Mouse (Mus musculus) mesoderm, embryonic 11.5 days (tissue): ENCODE data around the gene Mcam.
A peak's percentile ranks its signal among the peaks of the same experiment; 100 is the strongest.
"Not testable (repeated sequence)": the region's sequence is repeated elsewhere in the genome, so short reads cannot be mapped to it uniquely, and the experiment has no call there.

ENCODE experiments used
- DNase-seq: peaks from one replicate; pipeline ENCODE4 v3.0.0-alpha.2; 2012; ENCODE audit warnings: low read depth, low spot score

Gene Mcam

DNA sequence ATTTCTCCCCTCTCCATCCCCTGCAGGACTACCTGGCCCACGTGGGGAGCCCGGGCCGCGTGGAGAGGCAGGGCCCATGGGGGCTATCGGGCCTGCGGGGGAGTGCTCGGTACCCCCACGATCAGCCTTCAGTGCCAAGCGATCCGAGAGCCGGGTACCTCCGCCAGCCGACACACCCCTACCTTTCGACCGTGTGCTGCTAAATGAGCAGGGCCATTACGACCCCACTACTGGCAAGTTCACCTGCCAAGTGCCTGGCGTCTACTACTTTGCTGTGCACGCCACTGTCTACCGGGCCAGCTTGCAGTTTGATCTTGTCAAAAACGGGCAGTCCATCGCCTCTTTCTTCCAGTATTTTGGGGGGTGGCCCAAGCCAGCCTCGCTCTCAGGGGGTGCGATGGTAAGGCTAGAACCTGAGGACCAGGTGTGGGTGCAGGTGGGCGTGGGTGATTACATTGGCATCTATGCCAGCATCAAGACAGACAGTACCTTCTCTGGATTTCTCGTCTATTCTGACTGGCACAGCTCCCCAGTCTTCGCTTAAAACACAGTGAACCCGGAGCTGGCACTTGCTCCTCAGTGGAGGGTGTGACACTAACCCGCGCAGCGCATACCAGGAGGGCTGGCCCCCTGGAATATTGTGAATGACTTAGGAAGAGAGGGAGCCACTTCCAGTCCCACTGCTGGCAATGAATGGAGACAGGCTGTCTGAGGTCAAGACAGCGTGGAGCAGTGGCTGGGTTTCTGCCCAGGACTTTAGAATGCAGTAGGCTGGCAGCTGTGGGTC is 25.8 kb upstream of the Mcam start:
- DNase-seq: no peak

DNA sequence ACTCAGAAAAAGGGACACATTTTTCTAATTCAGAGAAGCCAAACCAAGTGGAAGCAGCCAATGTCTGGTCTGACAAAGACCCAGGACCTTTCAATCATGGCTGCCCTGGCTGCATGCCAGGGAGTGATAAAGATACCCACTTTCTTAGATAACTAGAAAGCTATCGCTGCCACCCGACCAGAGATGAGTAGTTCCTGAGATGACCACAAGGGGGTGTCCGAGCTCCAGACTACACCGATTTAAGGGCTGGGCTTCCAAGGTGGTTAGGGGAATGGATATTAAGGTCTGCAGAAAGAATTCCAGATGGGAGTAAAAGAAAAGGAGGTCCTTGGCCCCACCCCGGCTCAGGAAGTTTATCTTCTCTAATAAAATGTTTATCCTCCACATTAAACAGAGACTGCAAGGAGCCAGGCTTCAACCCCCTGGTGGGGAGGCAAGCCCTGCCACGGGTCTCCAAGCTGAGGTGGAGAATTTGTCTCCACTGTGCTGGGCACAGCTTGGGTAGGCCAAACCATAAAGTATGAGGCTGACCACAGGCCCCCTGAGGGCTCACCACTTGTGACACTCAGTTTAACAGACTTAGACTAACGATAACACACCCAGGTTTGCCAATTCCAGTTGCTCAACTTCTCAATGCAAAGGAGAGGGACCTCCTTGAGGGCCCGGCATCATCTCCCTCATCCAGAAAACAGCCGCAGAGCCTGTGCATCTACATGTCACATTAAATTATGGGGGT is 24.7 kb upstream of the Mcam start:
- DNase-seq: peak; percentile 83

DNA sequence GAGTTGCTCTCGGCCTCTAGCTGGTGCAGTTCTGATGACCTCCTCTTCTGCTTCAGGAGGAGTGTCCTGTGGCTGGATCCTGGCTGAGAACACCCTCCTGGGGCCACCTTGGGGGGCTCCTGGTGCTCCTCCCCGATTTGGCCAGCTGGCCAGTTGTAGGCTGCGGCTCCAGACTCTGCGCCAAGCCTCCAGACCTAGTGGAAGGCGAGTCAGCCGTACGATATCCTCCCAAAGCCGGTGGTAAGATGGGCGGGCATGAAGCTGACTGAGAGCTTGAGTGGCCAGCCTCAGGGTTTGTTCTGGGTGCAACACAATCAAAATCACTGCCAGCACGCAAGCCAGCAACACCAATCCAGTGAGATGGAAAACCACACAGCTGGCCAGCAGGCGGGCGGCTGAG is 22.4 kb upstream of the Mcam start:
- DNase-seq: not testable (repeated sequence)

DNA sequence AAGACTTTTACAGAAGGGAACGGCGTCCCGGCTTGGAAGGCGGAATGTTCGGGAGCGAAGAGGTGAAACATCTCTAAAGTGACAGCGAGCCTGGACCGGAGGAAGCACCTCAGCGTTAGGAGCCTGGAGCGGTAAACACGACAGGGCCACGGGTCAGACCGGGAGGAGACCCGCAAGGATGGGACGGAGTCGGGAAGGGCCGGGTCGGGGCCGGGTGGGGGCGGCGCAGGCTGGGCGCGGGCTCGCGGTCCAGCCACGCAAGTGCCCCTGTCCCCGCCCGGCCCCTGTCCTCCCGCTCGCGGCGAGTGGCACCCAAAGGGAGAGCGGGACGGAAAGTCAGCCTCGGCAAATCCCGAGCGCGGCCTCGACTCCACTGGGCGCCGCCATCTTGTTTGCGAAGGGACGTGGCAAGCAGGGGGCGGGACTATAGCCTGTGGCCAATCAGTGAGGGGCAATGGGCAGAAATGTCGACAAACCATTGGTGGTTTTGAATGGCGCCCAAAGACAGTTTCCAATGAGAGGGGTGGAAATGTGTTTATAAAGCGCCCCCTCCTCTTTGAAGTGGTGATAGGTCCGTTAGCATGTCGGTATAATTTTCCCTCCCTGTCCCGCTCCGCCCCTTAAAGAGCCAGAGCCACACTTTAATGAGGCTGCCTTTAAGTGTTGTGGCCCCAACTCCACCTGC is 21.0 kb upstream of the Mcam start, which contains the start of the genes Gm49380 and Rnf26:
Gene Gm49380, minus strand, starts transcription at position 396 of the 685 bp plus-strand sequence.
Gene Rnf26, minus strand, starts transcription at position 413 of the 685 bp plus-strand sequence.
- peak; percentile 98 for DNase-seq

DNA sequence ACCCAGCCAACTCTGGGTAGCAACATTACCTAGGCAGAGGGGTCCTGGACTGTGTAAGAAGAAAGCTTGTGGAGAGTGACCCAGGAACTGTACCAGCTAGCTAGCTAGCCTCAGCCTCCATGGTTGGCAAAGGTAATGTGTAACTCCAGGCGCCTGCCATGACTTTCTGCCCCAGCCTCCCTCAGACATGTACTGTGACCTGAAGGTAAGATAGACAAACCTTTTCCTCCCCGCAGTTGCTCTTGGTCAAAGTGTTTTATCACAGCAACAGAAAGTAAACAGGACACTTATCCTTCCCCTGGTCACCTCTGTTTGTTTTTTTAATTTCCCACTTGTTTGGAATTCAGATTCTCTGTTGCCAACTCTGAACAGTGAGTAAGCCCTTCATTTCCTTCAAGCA is 19.8 kb upstream of the Mcam start:
- DNase-seq: no peak

DNA sequence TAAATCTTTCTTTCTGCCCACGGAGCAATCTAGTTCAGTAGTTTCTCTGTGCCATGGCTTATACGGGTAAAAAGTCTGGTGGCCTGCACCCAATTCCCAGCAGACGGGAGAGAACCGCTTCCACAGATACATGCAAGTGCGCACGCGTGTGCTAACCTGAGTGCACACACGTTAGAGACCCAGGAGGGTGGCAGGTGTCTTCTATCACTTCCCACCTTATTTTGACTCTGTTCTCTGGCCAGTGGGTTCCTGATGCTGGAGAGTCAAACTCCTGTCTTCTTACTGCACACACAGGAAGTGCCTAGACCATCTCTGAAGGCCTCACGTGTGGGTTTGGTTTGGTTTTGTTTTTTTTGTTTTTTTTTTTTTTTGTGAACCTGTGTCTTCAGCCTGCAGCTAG is 18.7 kb upstream of the Mcam start:
- no peak for DNase-seq

DNA sequence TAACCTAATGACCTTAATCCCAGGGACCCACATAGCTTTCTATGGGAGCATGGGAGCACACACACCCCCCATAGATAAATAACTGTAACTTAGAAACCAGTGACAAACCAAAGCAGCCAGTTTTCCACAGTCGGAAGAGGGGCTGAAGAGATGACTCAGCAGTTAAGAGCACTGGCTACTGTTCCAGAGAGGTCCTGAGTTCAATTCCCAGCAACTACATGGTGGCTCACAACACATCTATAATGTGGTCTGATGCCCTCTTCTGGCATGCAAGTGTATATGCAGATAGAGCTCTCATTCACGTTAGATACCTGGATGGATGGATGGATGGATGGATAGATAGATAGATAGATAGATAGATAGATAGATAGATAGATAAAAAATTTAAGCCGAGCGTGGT is 18.1 kb upstream of the Mcam start:
- DNase-seq: no peak

DNA sequence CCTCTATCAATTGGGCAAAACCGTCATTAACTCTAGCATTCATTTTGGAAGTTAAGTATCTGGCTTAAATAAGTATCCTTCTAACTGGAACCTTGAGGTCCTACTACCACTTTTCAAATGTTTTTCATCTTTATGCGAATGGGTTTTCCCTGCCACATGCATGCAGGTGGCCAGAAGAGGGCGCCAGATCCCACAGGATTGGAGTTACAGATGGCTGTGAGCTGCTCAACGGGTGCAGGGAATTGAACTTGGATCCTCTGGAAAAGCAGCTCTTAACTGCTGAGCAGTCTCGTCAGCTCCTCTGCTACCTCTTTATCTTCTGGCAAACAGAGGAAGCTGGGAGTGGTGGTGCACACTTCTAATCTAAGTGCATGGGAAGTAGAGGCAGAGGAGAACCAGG is 15.3 kb upstream of the Mcam start:
- no peak for DNase-seq

DNA sequence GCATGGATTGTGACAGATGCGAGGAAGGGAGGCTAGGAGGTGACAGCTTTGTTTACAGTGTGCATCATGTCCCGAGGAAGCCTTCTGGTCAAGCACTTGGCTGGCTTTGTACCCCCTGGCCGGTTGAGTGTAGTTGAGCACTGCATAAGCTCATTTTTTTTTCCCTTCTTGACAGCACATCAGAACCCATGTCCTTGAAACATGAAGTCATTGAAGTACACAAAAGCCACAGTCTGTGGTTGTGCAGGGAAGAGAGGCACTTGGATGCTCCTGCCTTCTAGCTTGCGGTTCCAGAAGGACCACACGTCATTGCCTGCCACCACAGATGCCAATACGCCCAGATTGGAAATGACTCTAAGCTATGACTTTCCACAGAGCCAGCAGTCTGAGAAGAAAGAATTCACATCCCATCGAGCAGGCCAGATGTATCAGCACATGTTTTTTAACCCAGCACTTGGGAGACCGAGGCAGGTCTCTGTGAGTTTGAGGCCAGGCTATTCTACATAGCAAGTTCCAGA is 14.3 kb upstream of the Mcam start:
- DNase-seq: no peak

DNA sequence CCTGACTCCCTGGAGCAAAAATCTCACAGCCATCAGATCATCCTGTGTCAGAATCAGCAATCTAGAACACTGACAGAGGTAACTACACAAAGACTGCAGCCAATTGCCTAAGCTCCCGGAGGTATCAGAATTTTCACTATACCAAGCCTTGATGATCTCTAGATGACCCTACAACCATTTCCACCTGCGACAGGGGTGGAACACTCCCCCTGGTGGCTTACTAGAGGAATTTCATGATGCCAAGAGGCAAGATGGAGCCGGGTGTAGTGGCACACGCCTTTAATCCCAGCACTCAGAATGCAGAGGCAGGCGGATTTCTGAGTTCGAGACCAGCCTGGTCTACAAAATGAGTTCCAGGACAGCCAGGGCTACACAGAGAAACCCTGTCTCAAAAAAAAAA is 10.0 kb upstream of the Mcam start:
- no peak for DNase-seq

DNA sequence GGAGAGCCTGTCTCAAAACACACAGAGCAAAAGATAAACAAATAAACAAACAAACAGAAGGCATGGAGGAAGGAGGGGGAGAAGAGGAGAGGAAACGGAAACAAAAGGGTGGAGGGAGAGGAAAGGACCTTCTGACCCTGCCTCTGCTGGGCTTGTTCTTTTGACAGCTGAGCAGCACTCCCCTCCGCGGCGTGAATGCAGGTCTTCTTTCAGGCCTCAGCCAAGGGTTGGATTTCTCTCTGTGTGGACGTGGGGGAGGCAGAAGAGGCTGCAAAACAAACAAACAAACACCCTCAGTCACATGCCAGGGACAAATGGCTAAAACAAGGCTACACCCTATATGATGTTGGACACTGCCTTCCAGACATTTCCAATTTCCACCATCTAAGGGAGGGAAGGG is 9.2 kb upstream of the Mcam start:
- no peak for DNase-seq

DNA sequence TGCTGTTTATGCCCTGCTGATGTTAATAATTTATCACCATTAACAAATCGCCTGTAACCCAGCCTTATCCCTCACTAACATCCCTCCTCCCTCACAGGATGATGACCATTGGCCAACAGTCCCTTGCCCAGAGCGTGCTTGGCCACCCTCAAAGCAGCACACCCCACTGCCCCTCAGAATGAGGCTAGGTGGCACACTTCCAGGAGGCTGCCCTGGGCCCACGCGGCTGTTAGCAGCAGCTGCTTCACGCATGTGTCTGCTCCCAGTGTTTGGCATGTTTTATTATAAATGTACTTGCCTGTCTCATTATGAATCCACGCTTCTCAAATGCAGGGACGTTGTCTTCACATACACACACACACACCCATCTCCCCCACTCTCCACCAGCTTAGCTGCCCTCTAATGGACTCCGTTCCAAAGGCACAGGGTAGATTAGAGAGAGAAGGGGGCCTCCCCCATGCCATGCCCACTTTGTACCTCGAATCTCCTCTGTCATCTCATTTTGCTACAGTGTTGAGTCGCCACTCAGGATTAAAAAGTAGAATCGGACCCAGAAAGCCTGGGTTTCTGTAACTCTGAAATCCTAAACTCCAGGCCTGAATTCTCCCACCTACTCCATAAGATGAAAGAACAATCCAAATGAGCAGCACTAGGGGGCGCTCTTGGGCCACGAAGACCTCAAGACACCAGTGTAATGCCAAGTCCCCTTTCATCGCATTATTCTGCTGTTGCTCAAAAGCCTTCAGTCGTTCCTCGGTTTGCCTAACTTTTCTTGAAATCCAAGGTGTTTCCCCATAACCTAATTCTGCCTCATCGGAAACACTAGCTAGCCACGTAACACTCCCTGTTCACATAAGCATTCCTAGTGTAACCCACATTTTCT is 8.5 kb upstream of the Mcam start:
- peak; percentile 91 for DNase-seq

DNA sequence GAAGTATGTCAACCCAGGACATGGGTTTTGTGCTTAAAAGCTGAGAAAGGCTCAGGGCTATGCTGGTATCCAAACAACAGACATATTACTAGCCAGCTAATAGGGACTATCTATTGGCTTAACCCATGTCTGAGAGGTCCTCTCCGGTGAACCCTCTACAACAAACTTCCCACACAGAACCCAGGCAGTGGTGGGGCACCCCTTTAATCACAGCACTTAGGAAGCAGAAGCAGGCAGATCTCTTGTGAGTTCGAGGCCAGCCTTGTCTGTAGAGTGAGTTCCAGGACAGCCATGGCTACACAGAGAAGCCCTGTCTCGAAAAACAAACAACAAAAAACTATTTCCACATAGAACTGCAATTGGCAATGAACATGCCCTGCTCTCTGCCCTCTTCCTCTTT is 7.5 kb upstream of the Mcam start:
- DNase-seq: no peak

DNA sequence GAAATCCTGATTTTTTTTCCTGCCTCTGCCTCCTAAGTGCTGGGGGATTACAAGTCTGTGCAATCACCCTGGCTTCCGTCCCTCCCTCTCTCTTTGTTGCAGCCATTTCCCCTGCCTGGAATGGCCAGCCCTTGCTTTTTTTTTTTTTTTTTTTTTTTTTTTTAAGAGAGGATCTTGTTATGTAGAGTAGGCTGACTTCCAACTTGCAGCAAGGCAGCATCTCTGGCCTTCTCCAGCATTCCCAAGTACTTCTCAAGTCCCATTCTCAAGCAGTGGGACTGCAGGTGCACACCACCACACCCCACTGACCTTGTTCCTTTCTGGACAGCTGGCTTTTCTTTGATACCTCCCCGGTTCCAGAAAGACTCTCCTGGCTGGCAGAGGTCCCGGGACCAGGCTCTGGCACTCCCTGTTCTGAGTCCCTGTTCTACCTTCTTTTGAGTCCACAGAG is 6.9 kb upstream of the Mcam start:
- DNase-seq: no peak

DNA sequence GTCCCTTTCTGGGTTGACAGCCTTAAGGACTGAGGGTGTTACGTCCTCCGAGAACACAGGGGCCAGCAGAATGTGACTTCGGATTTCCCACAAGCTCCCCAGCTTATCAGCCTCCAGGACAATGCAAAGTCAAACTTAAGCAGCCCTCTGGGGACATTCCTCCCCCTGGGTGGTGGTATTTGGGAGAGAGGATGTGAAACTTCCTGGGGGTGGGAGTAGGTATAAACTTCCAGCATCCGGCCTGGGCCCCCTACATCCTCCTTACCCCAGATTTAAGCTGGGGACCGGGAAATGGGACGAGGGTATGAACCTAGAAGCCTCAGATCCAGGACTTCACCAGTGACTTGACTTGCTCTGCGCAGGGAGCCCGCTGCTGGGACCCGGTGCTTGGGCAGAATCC is 4.6 kb upstream of the Mcam start:
- no peak for DNase-seq

DNA sequence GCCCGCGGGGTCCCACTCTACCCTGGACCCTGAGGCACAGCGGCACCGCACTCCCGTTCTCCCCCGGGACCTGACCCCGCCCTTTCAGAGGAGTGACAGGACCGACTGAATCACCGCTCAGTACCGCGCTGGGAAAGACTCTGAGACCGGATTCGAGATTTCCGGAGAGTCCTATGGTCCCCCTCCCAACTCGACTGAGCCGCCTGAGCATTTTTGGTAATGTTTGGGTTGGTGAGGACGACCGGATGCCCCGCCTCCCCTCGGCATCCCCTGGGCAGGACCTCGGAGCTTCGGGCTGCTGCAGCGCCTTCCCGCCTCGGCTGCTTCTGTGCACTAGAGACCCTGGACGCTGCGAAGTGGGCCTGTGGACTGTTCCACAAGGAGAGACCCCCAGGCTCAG is 4.2 kb upstream of the Mcam start:
- DNase-seq: peak; percentile 75

DNA sequence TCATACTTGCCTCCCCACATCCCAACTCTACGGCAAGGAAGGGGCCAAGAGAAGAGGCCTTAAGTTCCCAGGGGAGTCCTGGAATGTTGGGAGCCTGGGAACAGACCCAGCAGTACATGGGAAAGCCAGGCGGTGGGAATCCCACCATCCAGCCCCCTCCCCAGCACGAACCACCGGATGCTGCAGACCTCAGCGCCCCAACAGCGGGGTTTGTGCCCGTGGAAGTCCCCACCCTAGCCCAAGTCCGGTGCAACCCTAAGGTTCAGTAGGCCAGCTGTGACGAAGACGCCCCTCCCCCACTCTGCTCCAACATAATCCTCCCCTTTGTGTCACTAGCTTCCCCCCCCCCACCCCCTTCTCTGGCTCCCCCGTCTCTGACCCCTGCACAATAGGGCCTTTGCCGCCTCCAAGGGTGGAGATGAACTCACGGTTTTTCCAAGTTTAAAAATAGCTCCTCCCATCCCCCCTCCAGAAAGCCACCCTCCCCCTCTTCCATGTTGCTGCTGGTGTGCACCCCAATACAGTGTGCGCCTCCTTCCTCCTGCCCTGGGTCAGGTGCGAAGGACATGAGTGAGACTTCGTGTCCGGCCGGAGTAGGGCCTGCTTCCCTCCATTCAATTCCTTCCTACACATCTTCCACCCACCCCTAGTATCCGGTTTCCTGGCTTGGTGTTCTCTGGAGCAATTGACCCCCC is 3.5 kb upstream of the Mcam start:
- peak; percentile 66 for DNase-seq

DNA sequence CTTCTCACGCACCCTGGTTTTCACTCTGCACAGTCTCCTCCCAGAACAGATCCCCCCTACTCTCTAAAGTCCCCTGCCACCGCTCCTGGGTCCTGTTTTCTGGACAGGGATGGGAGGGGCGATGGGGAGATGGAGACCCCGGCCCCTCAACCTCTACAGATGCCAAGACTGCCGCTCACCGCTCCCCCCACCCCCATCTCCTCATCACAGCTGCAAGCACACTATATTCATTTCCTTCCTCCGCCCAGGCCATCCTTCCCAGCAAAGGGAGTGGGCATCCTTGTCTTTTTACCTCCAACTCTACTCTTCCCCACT is 3.0 kb upstream of the Mcam start:
- no peak for DNase-seq

DNA sequence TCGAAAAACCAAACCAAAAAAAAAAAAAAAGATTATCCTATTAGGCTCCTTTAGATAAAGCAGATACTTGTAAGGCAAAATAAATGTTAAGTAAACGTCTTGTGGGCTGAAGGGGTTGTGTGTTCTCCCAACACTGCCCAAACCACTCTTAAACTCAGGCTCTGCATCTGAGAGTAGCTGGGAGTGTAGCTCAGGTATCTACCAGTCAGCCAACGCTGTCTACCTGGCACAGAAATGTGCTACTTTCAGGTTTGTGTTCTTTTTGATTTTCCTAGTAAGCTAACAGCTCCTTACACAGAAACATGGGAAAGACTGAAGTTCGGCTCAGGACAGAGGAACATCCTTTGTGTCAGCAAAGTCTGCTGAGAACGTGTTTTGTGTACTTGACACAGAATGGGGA is 2.1 kb upstream of the Mcam start:
- no peak for DNase-seq

DNA sequence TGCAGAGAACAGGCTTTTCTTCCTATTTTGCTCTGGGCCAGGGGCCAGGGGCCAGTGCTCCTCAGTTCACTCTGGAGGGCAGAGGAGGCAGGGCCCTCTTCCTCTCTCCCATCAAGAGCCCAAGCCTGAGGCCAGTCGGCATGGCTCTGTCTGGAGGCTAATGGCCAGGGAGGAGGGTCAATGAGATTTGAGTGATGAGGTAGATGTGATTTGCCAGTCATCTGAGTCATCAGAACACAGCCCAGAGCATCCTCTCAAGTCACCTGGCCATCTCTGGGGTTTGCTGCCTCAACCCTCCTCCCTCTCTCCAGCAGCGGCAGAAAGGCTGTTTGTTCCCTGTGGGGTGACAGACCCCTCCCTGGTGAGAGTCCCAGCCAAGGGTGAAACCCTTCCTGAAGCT is 982 bp upstream of the Mcam start:
- no peak for DNase-seq
